Mouse (Mus musculus) hindbrain, embryonic 13.5 days (tissue): Measurements from ENCODE around the gene Mafg. TPM values are rescaled to one million over a fixed set of nuclear protein-coding genes. Genes with fewer than 3 reads are reported as not detected.
A peak's percentile ranks its signal among the peaks of the same experiment; 100 is the strongest.
"Not testable (repeated sequence)": the region's sequence is repeated elsewhere in the genome, so short reads cannot be mapped to it uniquely, and the experiment has no call there.

ENCODE experiments used
- ATAC-seq: fragments of 200-750 bp; cut with Nextera tagmentation; 2 replicates; pipeline ENCODE4 v1.8.0; 2017; ENCODE audit warnings: moderate TSS enrichment; ENCODE audit not compliant: low FRiP score
- H3K27ac ChIP-seq: fragments of 300-500 bp; sonication (generic); 2 replicates; pipeline ENCODE4 v1.5.1; 2015; ENCODE audit warnings: inconsistent platforms, mild to moderate bottlenecking, moderate library complexity
- H3K27me3 ChIP-seq: fragments of 300-500 bp; sonication (generic); 2 replicates; pipeline ENCODE4 v1.6.1; 2015; ENCODE audit warnings: mild to moderate bottlenecking, inconsistent platforms
- H3K36me3 ChIP-seq: fragments of 300-500 bp; sonication (generic); 2 replicates; pipeline ENCODE4 v1.6.1; 2015; ENCODE audit warnings: mild to moderate bottlenecking, inconsistent platforms
- H3K4me1 ChIP-seq: fragments of 300-500 bp; sonication (generic); replicated peaks from 2 replicates; pipeline ENCODE4 v1.6.1; 2015; ENCODE audit warnings: inconsistent platforms
- H3K4me2 ChIP-seq: fragments of 300-500 bp; sonication (generic); 2 replicates; pipeline ENCODE4 v1.6.1; 2015; ENCODE audit warnings: inconsistent platforms, mild to moderate bottlenecking, moderate library complexity
- H3K4me3 ChIP-seq: fragments of 300-500 bp; sonication (generic); 2 replicates; pipeline ENCODE4 v1.5.1; 2015; ENCODE audit warnings: mild to moderate bottlenecking, inconsistent platforms
- H3K9ac ChIP-seq: fragments of 300-500 bp; sonication (generic); 2 replicates; pipeline ENCODE4 v1.6.1; 2015; ENCODE audit warnings: mild to moderate bottlenecking, inconsistent platforms
- H3K9me3 ChIP-seq: fragments of 300-500 bp; sonication (generic); 2 replicates; pipeline ENCODE4 v1.6.1; 2016; ENCODE audit warnings: inconsistent platforms
- WGBS: fragments of 180-500 bp; shearing (Covaris S2); methylation state at CpG from one replicate; pipeline ENCODE4 v1.1.7; 2015; 5-methylcytosine and 5-hydroxymethylcytosine counted together
- polyA plus RNA-seq: library from polyadenylated mRNA; unstranded; fragments of >200 nt; fragmentation: Nextera tagmentation; extraction: Ambion mirVana; gene quantifications from 2 replicates; pipeline ENCODE4 v1.2.1, GENCODE M21; 2015

Gene Mafg
- polyA plus RNA-seq, 1 experiment from 2014 or later, result 30.8 TPM

GRCm38 (mm10) chr11:120598283-120598989, 35.0 kb downstream of the Mafg start, which contains the start of the genes Alyref and Anapc11:
Alyref (minus strand) TSS chr11:120598365.
Anapc11 (plus strand) TSS chr11:120598421.
- Histone ChIP-seq H3K27ac (peak within 1 kb of the TSS; percentile 92), H3K4me3 (peak within 1 kb of the TSS; percentile 100), H3K4me2 (peak within 1 kb of the TSS; percentile 96), H3K9me3 (no peaks in the 10 kb centered on the region), H3K36me3 (peaks cover 63% of the 10 kb centered on the region), H3K27me3 (no peaks in the 10 kb centered on the region), H3K9ac (peak within 1 kb of the TSS; percentile 99), H3K4me1 (peaks cover 28% of the 10 kb centered on the region)
- peak; percentile 98 for ATAC-seq
- under 1% methylated on average over 88 of the region's 88 CpGs for WGBS

GRCm38 (mm10) chr11:120597240-120598235, 35.9 kb downstream of the Mafg start:
- H3K4me2 ChIP-seq, result peak overlapping the region; percentile 96
- peak; percentile 67 for ATAC-seq
- H3K36me3 ChIP-seq, result peaks cover 63% of the 10 kb centered on the region
- H3K4me3 ChIP-seq, result peak overlapping the region; percentile 100
- H3K27me3 ChIP-seq, result no peaks in the 10 kb centered on the region
- peak overlapping the region; percentile 99 for H3K9ac ChIP-seq
- 6% methylated on average over 81 of the region's 99 CpGs for WGBS
- H3K9me3 ChIP-seq, result no peaks in the 10 kb centered on the region
- peaks cover 28% of the 10 kb centered on the region for H3K4me1 ChIP-seq
- H3K27ac ChIP-seq, result peak overlapping the region; percentile 92

- WGBS, result 93% methylated on average over 6 of the region's 6 CpGs
Measured at GRCm38 (mm10) chr11:120588531-120588930, 44.9 kb downstream of the Mafg start.

GRCm38 (mm10) chr11:120583937-120584336, 49.5 kb downstream of the Mafg start:
- Histone ChIP-seq H3K4me1 (peaks cover 27% of the 10 kb centered on the region), H3K27ac (no peak overlapping the region), H3K36me3 (peaks cover 53% of the 10 kb centered on the region), H3K4me3 (no peak overlapping the region), H3K9me3 (peaks cover 4% of the 10 kb centered on the region; the same call in 1 of the 2 replicates), H3K9ac (no peak overlapping the region), H3K4me2 (no peak overlapping the region), H3K27me3 (no peaks in the 10 kb centered on the region)
- no peak for ATAC-seq
- WGBS, result 88% methylated on average over 1 of the region's 1 CpGs

More at GRCm38 (mm10) chr11:120588531-120588930, 44.9 kb downstream of the Mafg start:
- H3K9ac ChIP-seq, result no peak overlapping the region
- H3K9me3 ChIP-seq, result peaks cover 4% of the 10 kb centered on the region; the same call in 1 of the 2 replicates
- H3K4me2 ChIP-seq, result no peak overlapping the region
- H3K4me1 ChIP-seq, result no peaks in the 10 kb centered on the region
- H3K27me3 ChIP-seq, result no peaks in the 10 kb centered on the region
- H3K4me3 ChIP-seq, result no peak overlapping the region
- no peak overlapping the region for H3K27ac ChIP-seq
- peaks cover 88% of the 10 kb centered on the region for H3K36me3 ChIP-seq
- ATAC-seq, result no peak

- Histone ChIP-seq H3K36me3 (peaks cover 55% of the 10 kb centered on the region), H3K4me1 (peaks cover 31% of the 10 kb centered on the region), H3K27ac (peak overlapping the region; percentile 98; the same call in 1 of the 2 replicates)
- ATAC-seq, H3K4me2 ChIP-seq, H3K27me3 ChIP-seq, H3K4me3 ChIP-seq, H3K9ac ChIP-seq, H3K9me3 ChIP-seq: not testable (repeated sequence)
- WGBS, result 86% methylated on average over 2 of the region's 2 CpGs
Measured at GRCm38 (mm10) chr11:120582982-120583293, 50.5 kb downstream of the Mafg start.

- Histone ChIP-seq H3K27ac (peak overlapping the region; percentile 98), H3K4me1 (peaks cover 31% of the 10 kb centered on the region), H3K4me3 (peak overlapping the region; percentile 92), H3K9me3 (peaks cover 4% of the 10 kb centered on the region; the same call in 1 of the 2 replicates), H3K4me2 (peak overlapping the region; percentile 95), H3K27me3 (no peaks in the 10 kb centered on the region), H3K36me3 (peaks cover 55% of the 10 kb centered on the region), H3K9ac (peak overlapping the region; percentile 97)
- no peak for ATAC-seq
- WGBS, result 73% methylated on average over 8 of the region's 8 CpGs
Measured at GRCm38 (mm10) chr11:120582268-120582981, 51.0 kb downstream of the Mafg start.

GRCm38 (mm10) chr11:120581490-120582267, 51.7 kb downstream of the Mafg start, which contains the start of gene Arhgdia:
Arhgdia (minus strand) TSS chr11:120581624.
- WGBS, result 5% methylated on average over 74 of the region's 75 CpGs
- Histone ChIP-seq H3K27me3 (no peaks in the 10 kb centered on the region), H3K4me1 (peaks cover 31% of the 10 kb centered on the region), H3K9ac (peak within 1 kb of the TSS; percentile 97), H3K9me3 (peaks cover 4% of the 10 kb centered on the region; the same call in 1 of the 2 replicates), H3K27ac (peak within 1 kb of the TSS; percentile 98), H3K4me2 (peak within 1 kb of the TSS; percentile 95), H3K36me3 (peaks cover 53% of the 10 kb centered on the region), H3K4me3 (peak within 1 kb of the TSS; percentile 92)
- peak; percentile 72 for ATAC-seq

- Histone ChIP-seq H3K4me1 (peaks cover 31% of the 10 kb centered on the region), H3K27ac (peak overlapping the region; percentile 98), H3K36me3 (peaks cover 45% of the 10 kb centered on the region), H3K4me2 (peak overlapping the region; percentile 95), H3K27me3 (no peaks in the 10 kb centered on the region), H3K4me3 (peak overlapping the region; percentile 92), H3K9me3 (peaks cover 4% of the 10 kb centered on the region; the same call in 1 of the 2 replicates), H3K9ac (peak overlapping the region; percentile 97)
- ATAC-seq, result peak; percentile 21; the same call in 1 of the 2 replicates
- 0% methylated on average over 35 of the region's 44 CpGs for WGBS
Measured at GRCm38 (mm10) chr11:120580871-120581331, 52.5 kb downstream of the Mafg start.

- Histone ChIP-seq H3K9me3 (peaks cover 4% of the 10 kb centered on the region; the same call in 1 of the 2 replicates), H3K4me1 (peaks cover 31% of the 10 kb centered on the region), H3K4me3 (peak overlapping the region; percentile 92), H3K36me3 (peaks cover 38% of the 10 kb centered on the region), H3K27ac (peak overlapping the region; percentile 98), H3K9ac (peak overlapping the region; percentile 97), H3K27me3 (no peaks in the 10 kb centered on the region), H3K4me2 (peak overlapping the region; percentile 95)
- no peak for ATAC-seq
- WGBS, result 60% methylated on average over 7 of the region's 7 CpGs
Measured at GRCm38 (mm10) chr11:120580190-120580589, 53.2 kb downstream of the Mafg start.

GRCm38 (mm10) chr11:120579316-120580107, 53.9 kb downstream of the Mafg start:
- no peak for ATAC-seq
- Histone ChIP-seq H3K36me3 (peaks cover 34% of the 10 kb centered on the region), H3K4me2 (peak overlapping the region; percentile 95), H3K4me3 (peak overlapping the region; percentile 92), H3K27me3 (no peaks in the 10 kb centered on the region), H3K4me1 (peaks cover 34% of the 10 kb centered on the region), H3K27ac (peak overlapping the region; percentile 98), H3K9me3 (peaks cover 4% of the 10 kb centered on the region; the same call in 1 of the 2 replicates), H3K9ac (peak overlapping the region; percentile 97)
- 64% methylated on average over 15 of the region's 15 CpGs for WGBS
